Mouse (Mus musculus): ENCODE measurements around the gene Zfp57. TPM values are rescaled to one million over a fixed set of nuclear protein-coding genes. Genes with fewer than 3 reads are reported as not detected.
"Not testable (repeated sequence)": the region's sequence is repeated elsewhere in the genome, so short reads cannot be mapped to it uniquely, and the experiment has no call there.

The Zfp57 gene
- polyA plus RNA-seq, 1 experiment = 14.2 TPM

GRCm38 (mm10) chr17:37018328-37018727, 17.4 kb downstream of the Zfp57 start:
- H3K27me3 ChIP-seq (ENCODE audit: control insufficient read depth, insufficient read depth, insufficient read length) = no peaks in the 10 kb centered on the region
- no peak for TF ChIP-seq SRF (IDR thresholded peaks at IDR 0.05; ENCODE audit: control insufficient read depth, insufficient read length, low read depth)
- TF ChIP-seq MYOG (IDR thresholded peaks at IDR 0.05; ENCODE audit: control insufficient read depth in 1 of 3, insufficient read depth in 1 of 3, insufficient read length in 2 of 3, low read depth in 2 of 3) = peak in 1 of 3 experiments; percentile 27
- no peak for TF ChIP-seq TCF12 (IDR thresholded peaks at IDR 0.05; ENCODE audit: insufficient read depth, poor library complexity, severe bottlenecking)

GRCm38 (mm10) chr17:37019242-37019641, 18.3 kb downstream of the Zfp57 start:
- H3K79me2 ChIP-seq (ENCODE audit: control insufficient read depth, insufficient read depth); H3ac ChIP-seq (ENCODE audit: control insufficient read depth, insufficient read length); H3K4me3 ChIP-seq; H3K36me3 ChIP-seq (ENCODE audit: control insufficient read depth, insufficient read depth); H3K27me3 ChIP-seq (ENCODE audit: control insufficient read depth, insufficient read depth, insufficient read length); H3K4me2 ChIP-seq (ENCODE audit: low read depth): not testable (repeated sequence)

More at GRCm38 (mm10) chr17:37018328-37018727, 17.4 kb downstream of the Zfp57 start:
- Histone ChIP-seq H3K79me2 (ENCODE audit: control insufficient read depth, insufficient read depth) (no peaks in the 10 kb centered on the region), H3K4me3 (no peak overlapping the region), H3K4me2 (ENCODE audit: low read depth) (no peak overlapping the region), H3K36me3 (ENCODE audit: control insufficient read depth, insufficient read depth) (no peaks in the 10 kb centered on the region), H3ac (ENCODE audit: control insufficient read depth, insufficient read length) (no peak overlapping the region)

GRCm38 (mm10) chr17:37022628-37023576, 21.9 kb downstream of the Zfp57 start, which contains the start of gene Mog:
TSS of gene Mog (minus strand) at chr17:37023398.
- Histone ChIP-seq H3ac (ENCODE audit: control insufficient read depth, insufficient read length) (no peak within 1 kb of the TSS), H3K4me2 (ENCODE audit: low read depth) (no peak within 1 kb of the TSS), H3K27me3 (ENCODE audit: control insufficient read depth, insufficient read depth, insufficient read length) (no peaks in the 10 kb centered on the region), H3K79me2 (ENCODE audit: control insufficient read depth, insufficient read depth) (no peaks in the 10 kb centered on the region), H3K4me3 (no peak within 1 kb of the TSS), H3K36me3 (ENCODE audit: control insufficient read depth, insufficient read depth) (no peaks in the 10 kb centered on the region)
- TF ChIP-seq REST (IDR thresholded peaks at IDR 0.05; ENCODE audit: insufficient read depth, insufficient read length) (no peak), MYOD1 (IDR thresholded peaks at IDR 0.05; ENCODE audit: control insufficient read depth in 1 of 3, insufficient read length in 2 of 3, low read depth in 2 of 3) (no peak), TCF3 (IDR thresholded peaks at IDR 0.05; ENCODE audit: insufficient read length, low read depth) (no peak), SRF (IDR thresholded peaks at IDR 0.05; ENCODE audit: control insufficient read depth, insufficient read length, low read depth) (no peak), POLR2AphosphoS2 (IDR thresholded peaks at IDR 0.05; ENCODE audit: insufficient read length, low read depth) (no peak), MAX (IDR thresholded peaks at IDR 0.05; ENCODE audit: low read depth) (no peak), MYOG (IDR thresholded peaks at IDR 0.05; ENCODE audit: control insufficient read depth in 1 of 3, insufficient read depth in 1 of 3, insufficient read length in 2 of 3, low read depth in 2 of 3) (no peak), TCF12 (IDR thresholded peaks at IDR 0.05; ENCODE audit: insufficient read depth, poor library complexity, severe bottlenecking) (no peak), CEBPB (IDR thresholded peaks at IDR 0.05; ENCODE audit: insufficient read depth, poor library complexity, severe bottlenecking) (no peak), USF1 (IDR thresholded peaks at IDR 0.05; ENCODE audit: low read depth) (no peak), POLR2A (IDR thresholded peaks at IDR 0.05; ENCODE audit: insufficient read length, low read depth) (no peak), E2F4 (IDR thresholded peaks at IDR 0.05; ENCODE audit: insufficient read depth) (no peak)

- Histone ChIP-seq H3K4me3 (no peak overlapping the region), H3K36me3 (ENCODE audit: control insufficient read depth, insufficient read depth) (no peaks in the 10 kb centered on the region), H3K27me3 (ENCODE audit: control insufficient read depth, insufficient read depth, insufficient read length) (no peaks in the 10 kb centered on the region), H3ac (ENCODE audit: control insufficient read depth, insufficient read length) (no peak overlapping the region), H3K4me2 (ENCODE audit: low read depth) (no peak overlapping the region), H3K79me2 (ENCODE audit: control insufficient read depth, insufficient read depth) (no peaks in the 10 kb centered on the region)
- TF ChIP-seq POLR2A (IDR thresholded peaks at IDR 0.05; ENCODE audit: insufficient read length, low read depth) (no peak), CEBPB (IDR thresholded peaks at IDR 0.05; ENCODE audit: insufficient read depth, poor library complexity, severe bottlenecking) (no peak), MYOD1 (IDR thresholded peaks at IDR 0.05; ENCODE audit: control insufficient read depth in 1 of 3, insufficient read length in 2 of 3, low read depth in 2 of 3) (no peak), TCF3 (IDR thresholded peaks at IDR 0.05; ENCODE audit: insufficient read length, low read depth) (no peak), MYOG (IDR thresholded peaks at IDR 0.05; ENCODE audit: control insufficient read depth in 1 of 3, insufficient read depth in 1 of 3, insufficient read length in 2 of 3, low read depth in 2 of 3) (no peak), E2F4 (IDR thresholded peaks at IDR 0.05; ENCODE audit: insufficient read depth) (no peak), TCF12 (IDR thresholded peaks at IDR 0.05; ENCODE audit: insufficient read depth, poor library complexity, severe bottlenecking) (no peak), MAX (IDR thresholded peaks at IDR 0.05; ENCODE audit: low read depth) (no peak), REST (IDR thresholded peaks at IDR 0.05; ENCODE audit: insufficient read depth, insufficient read length) (no peak), POLR2AphosphoS2 (IDR thresholded peaks at IDR 0.05; ENCODE audit: insufficient read length, low read depth) (no peak)
These were observed 25.5 kb downstream of the Zfp57 start for GRCm38 (mm10) chr17:37026425-37026824.

DNA sequence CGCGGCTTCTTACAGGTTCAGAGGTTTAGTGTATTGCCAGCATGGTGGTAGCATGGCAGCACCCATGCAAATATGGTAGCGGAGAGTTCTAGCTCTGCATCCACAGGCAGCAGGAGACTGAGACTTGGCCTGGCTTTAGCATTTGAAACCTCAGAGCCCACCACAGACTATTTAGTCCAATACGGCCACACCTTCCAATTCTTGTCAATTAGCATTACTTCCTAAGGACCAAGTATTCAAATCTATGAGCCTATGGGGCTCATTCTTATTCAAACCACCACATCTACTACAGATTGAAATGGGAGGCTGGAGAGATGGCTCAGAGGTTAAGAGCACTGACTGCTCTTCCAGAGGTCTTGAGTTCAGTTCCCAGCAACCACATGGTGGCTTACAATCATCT, 26.5 kb downstream of the Zfp57 start:
- no peak for TF ChIP-seq E2F4 (IDR thresholded peaks at IDR 0.05; ENCODE audit: insufficient read depth)
- TF ChIP-seq POLR2AphosphoS2 (IDR thresholded peaks at IDR 0.05; ENCODE audit: insufficient read length, low read depth) = no peak
- TF ChIP-seq REST (IDR thresholded peaks at IDR 0.05; ENCODE audit: insufficient read depth, insufficient read length) = no peak
- TF ChIP-seq SRF (IDR thresholded peaks at IDR 0.05; ENCODE audit: control insufficient read depth, insufficient read length, low read depth) = no peak
- no peak for TF ChIP-seq POLR2A (IDR thresholded peaks at IDR 0.05; ENCODE audit: insufficient read length, low read depth)
- Histone ChIP-seq H3K4me2 (ENCODE audit: low read depth) (no peak overlapping the region), H3K36me3 (ENCODE audit: control insufficient read depth, insufficient read depth) (peaks cover under 1% of the 10 kb centered on the region), H3K27me3 (ENCODE audit: control insufficient read depth, insufficient read depth, insufficient read length) (no peaks in the 10 kb centered on the region), H3K4me3 (no peak overlapping the region), H3ac (ENCODE audit: control insufficient read depth, insufficient read length) (no peak overlapping the region), H3K79me2 (ENCODE audit: control insufficient read depth, insufficient read depth) (no peaks in the 10 kb centered on the region)
